Mouse (Mus musculus): ENCODE measurements around the gene Ssna1.

Gene Ssna1

GRCm38 (mm10) chr2:25228431-25228889, 43.8 kb downstream of the Ssna1 start:
- peak; percentile 70 to 76 for DNase-seq

DNA sequence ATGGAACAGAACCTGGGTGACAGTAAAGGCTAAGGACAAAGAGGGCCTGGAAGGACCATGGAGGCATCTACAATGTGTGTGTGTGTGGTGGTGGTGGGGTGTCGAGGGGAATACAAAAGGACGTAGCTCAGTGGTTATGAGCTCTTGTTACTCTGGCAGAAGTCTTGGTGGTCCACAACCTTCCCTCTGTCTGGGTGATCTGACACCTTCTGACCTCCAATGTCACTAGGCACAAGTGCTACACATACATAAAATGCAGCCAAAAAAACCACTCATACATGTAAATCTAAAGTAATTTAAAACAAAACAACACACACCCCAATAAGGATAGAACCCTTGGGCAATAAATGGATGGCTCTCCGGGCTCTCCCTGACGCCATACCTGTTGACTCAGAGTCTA, 44.8 kb downstream of the Ssna1 start:
- DNase-seq: no peak

DNA sequence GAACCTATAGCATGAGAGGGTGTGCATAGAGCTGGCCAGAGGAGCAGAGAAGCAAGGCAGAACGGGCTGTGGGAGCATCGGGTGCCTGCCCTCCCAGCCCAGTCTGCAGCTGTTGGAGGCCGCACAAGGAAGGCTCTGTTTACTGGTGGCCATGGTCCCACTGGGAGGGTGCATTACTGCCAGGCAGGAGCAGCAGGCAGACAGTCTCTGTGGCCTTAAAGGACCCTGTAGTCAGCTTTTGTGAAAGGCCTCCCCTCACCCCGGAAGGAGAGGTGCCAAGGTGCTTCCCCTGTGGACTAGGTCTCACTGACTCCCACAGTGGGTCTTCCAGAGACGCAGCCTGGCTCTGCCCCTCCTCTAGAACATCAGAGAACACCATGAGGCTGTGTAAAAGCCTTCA, 45.4 kb downstream of the Ssna1 start:
- no peak for DNase-seq

- no peak for DNase-seq
Observed at GRCm38 (mm10) chr2:25225811-25226379, 46.3 kb downstream of the Ssna1 start.

GRCm38 (mm10) chr2:25224766-25225752, 47.2 kb downstream of the Ssna1 start:
- peak; percentile 99 to 100 for DNase-seq

GRCm38 (mm10) chr2:25224492-25224765, 47.8 kb downstream of the Ssna1 start, which contains the start of gene Tubb4b:
Gene Tubb4b (minus strand): TSS chr2:25224702.
- DNase-seq: no peak

- DNase-seq: peak; percentile 74 to 79
Observed at GRCm38 (mm10) chr2:25223681-25224491, 48.4 kb downstream of the Ssna1 start.

- no peak for DNase-seq
Observed at GRCm38 (mm10) chr2:25221331-25221772, 50.9 kb downstream of the Ssna1 start.
